Mouse (Mus musculus): ENCODE data around the gene Zim1.

GRCm38 (mm10) chr7:6708451-6709180 is 12.4 kb upstream of the Zim1 start:
- TF ChIP-seq EP300 (IDR thresholded peaks at IDR 0.05; ENCODE audit: low read depth), result no peak
- TF ChIP-seq CTCF (IDR thresholded peaks at IDR 0.05; ENCODE audit: low read depth), result no peak

Measured in liver, embryonic 14.5 days (tissue).